Mouse (Mus musculus) ovary, postnatal 14 days (tissue): ENCODE measurements around the gene Gli2.

Experiments used
- DNase-seq: peaks from one replicate; pipeline ENCODE4 v3.0.0; 2022; ENCODE audit warnings: low spot score

Gli2 gene

DNA sequence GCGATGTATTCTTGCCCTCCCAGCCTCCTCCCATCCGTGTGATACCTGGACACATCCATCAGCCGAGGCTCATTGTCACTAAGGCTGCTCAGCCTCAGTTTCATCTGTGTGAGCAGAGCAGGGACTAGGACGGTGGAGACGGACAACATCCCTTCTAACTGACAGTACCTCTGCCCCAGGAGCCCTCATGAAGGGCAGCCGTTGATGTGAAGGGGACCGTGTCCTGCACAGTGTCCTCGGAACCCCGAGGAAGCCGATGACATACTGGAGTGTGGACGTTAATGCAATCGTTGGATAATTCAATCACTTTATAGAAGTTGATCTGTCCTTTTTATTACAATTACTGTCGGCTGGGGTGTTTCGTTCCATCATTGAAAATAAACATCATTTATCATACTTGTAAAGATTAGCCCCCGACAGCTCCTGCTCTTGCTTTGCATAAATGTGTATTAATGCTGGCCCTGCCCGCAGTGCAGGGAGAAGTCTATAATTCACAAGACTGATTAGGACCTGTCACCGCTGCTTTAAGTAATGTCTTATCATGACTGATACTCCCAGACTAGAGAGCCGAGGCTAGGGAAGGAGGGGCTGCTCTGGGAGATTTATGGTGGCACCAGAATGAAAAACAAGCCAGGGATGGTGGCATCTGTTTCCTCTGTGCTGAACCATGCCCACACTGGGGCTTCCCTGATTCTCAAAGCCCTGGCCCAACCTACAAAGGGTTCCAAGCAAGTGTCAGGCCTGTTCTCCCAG, 257.8 kb downstream of the Gli2 start:
- no peak for DNase-seq

DNA sequence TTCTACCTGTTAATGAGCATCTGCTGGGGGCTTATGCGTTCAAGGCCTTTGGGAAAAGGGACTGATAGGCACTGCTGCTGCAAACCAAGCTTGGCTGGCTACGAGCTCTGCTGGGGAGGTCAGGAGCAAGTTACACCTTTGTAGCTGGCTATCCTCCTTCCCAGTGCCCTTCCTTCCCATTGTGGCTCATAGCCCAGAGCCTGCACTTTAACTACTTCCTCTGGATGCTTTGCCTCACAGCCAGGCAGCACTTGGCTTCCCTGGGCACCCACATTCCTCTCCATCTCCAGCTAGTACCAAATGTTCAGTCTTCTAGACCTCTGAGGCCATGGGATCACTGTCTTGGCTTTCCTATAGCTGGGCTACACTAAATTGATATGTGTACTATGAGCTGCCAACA, 263.5 kb downstream of the Gli2 start:
- DNase-seq = no peak

GRCm38 (mm10) chr1:118789468-118789867, 264.0 kb downstream of the Gli2 start:
- no peak for DNase-seq

GRCm38 (mm10) chr1:118788813-118789212, 264.6 kb downstream of the Gli2 start:
- no peak for DNase-seq

DNA sequence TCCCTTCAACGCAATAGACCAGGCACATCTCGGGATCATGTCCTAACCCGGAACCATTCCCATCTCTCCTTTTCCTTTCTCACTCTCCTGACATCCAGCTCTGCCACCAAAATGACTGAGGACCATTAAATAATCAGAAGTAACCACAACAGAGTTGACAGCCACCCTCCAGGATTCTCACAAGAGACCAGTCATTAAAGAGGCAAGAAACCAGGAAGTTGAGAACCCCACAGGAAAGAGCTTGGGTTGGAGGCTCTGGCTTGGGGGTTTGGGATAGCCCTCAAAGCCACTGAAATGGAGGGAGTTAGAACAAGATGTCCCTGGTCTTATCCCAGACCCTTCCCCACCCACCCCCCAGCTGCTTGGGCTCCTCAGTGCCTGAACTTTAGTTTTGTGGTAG, 265.9 kb downstream of the Gli2 start:
- no peak for DNase-seq
